Mouse (Mus musculus) fibroblast of lung, adult 2 months (primary cell): ENCODE measurements around the gene Samt1.
"Not testable (repeated sequence)": the region's sequence is repeated elsewhere in the genome, so short reads cannot be mapped to it uniquely, and the experiment has no call there.

Source experiments
- DNase-seq: peaks from one replicate; pipeline ENCODE4 v3.0.0-alpha.2; 2011; ENCODE audit warnings: low read depth

Samt1 gene

DNA sequence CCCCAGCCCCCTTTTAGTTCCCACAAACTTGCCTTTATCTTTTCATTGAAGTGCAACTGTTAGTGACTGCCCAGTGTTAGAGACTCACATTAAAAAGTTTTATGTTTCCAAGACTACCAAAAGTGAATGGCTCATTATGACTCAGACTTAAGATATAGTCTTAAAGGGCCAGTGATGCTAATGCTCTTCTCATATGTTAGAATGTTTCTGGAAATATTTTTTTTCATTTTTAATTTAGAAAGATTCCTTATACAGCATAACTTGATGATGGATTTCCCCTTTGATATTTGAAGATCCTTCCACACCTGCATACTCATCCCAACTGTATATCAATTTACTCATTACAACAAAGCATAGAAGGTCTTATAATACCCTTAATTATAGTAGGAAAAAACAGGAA lies at the start of gene Samt1:
Samt1 (minus strand) TSS at position 101 of the 400 bp plus-strand sequence.
- DNase-seq: not testable (repeated sequence)

DNA sequence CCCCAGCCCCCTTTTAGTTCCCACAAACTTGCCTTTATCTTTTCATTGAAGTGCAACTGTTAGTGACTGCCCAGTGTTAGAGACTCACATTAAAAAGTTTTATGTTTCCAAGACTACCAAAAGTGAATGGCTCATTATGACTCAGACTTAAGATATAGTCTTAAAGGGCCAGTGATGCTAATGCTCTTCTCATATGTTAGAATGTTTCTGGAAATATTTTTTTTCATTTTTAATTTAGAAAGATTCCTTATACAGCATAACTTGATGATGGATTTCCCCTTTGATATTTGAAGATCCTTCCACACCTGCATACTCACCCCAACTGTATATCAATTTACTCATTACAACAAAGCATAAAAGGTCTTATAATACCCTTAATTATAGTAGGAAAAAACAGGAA lies 42.5 kb upstream of the Samt1 start, which contains the start of gene Gm10057:
Gm10057 (minus strand) TSS at position 101 of the 400 bp plus-strand sequence.
- not testable (repeated sequence) for DNase-seq

DNA sequence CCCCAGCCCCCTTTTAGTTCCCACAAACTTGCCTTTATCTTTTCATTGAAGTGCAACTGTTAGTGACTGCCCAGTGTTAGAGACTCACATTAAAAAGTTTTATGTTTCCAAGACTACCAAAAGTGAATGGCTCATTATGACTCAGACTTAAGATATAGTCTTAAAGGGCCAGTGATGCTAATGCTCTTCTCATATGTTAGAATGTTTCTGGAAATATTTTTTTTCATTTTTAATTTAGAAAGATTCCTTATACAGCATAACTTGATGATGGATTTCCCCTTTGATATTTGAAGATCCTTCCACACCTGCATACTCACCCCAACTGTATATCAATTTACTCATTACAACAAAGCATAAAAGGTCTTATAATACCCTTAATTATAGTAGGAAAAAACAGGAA lies 21.3 kb upstream of the Samt1 start, which contains the start of gene 4921511M17Rik:
4921511M17Rik (minus strand) TSS at position 101 of the 400 bp plus-strand sequence.
- not testable (repeated sequence) for DNase-seq

DNA sequence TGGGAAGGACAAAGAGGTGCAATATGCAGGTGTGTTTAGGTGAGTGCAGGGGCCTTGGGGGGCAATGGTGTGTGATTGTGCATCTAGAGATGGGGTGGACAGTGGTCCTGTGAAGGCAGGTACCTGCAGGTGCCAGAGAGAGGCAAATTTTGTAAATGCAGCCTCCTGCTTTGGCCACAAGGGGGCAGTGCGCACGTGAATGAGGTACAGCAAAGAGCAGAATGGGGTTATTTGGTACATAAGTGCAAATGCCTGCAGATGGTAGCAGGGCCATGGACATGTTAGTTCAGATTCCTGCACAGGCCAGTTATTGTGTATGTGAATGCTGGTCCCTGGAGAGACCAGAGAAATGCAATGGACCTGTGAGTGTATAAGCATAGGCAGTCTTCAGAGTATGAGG lies 35.5 kb downstream of the Samt1 start:
- not testable (repeated sequence) for DNase-seq

DNA sequence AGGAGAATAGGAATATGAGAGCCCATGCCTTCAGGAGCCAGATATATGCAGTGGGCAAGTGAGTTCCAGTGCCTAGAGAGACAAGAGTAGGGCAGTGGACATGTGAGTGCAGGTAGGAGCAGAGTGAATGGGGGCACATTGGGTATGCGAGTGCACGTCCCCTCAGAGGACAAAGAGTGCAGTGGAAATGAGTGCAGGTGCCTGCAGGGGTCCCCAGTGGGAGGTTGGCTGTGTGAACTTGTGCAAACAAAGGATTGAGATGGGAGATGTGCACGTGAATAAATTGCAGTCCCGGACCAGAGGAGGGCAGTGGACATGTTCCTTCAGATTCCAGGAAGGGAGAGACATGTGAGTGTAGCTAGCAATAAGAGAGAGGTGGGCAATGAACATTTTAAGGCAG lies 36.0 kb downstream of the Samt1 start:
- not testable (repeated sequence) for DNase-seq

DNA sequence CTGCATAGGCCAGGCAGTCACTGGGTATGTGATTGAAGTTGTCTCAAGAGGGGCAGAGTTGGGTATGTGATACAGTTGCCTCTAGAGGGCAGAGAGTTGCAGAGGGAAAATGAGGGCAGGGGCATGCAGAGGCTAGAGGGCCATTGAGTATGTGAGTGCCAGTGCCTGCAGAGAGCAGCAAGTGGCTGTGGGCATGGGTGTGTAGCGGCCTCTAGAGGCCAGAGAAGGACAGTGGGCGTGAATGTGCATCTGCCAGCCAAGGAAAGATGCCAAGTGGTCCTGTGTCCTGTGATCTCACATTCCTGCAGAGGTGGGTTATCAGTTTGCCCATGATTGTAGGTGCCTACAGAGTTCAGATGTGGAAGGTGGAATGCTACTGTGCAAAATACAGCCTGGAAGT lies 38.0 kb downstream of the Samt1 start:
- DNase-seq: no peak

DNA sequence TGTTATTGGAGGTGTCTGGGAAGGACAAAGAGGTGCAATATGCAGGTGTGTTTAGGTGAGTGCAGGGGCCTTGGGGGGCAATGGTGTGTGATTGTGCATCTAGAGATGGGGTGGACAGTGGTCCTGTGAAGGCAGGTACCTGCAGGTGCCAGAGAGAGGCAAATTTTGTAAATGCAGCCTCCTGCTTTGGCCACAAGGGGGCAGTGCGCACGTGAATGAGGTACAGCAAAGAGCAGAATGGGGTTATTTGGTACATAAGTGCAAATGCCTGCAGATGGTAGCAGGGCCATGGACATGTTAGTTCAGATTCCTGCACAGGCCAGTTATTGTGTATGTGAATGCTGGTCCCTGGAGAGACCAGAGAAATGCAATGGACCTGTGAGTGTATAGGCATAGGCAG lies 59.6 kb downstream of the Samt1 start:
- not testable (repeated sequence) for DNase-seq
